In genomic region chr1:98447929-98448328, GRCm38 (mm10) we compare ENCODE assay signal across 47 mouse cellular contexts. TPM values are rescaled to one million over a fixed set of nuclear protein-coding genes. Genes with fewer than 3 reads are reported as not detected.
"Had no signal": no experiment of that assay in that cellular context is flagged by ENCODE, and none has a peak within 500 bp of the region (broad histone marks: within the 10 kb centered on the region; RNA-seq: fewer than 3 reads in every experiment).

No protein-coding gene starts in this region.

- H3K9me3 ChIP-seq: limb, embryonic 10.5 days; limb, embryonic 12.5 days; limb, embryonic 13.5 days; limb, embryonic 15.5 days; liver, embryonic 15.5 days; lung, embryonic 15.5 days; midbrain, embryonic 10.5 days; midbrain, embryonic 12.5 days; midbrain, embryonic 13.5 days; midbrain, embryonic 15.5 days; neural tube, embryonic 12.5 days had no signal

- H3K4me1 ChIP-seq: limb, embryonic 10.5 days; limb, embryonic 12.5 days; limb, embryonic 13.5 days; limb, embryonic 15.5 days; liver, embryonic 12.5 days; liver, embryonic 13.5 days; liver, embryonic 15.5 days; lung, embryonic 15.5 days; megakaryocyte, embryonic 14.5 days; midbrain, embryonic 10.5 days; midbrain, embryonic 12.5 days; midbrain, embryonic 13.5 days; midbrain, embryonic 15.5 days; neural tube, embryonic 12.5 days had no signal

- H3K27me3 ChIP-seq: limb, embryonic 12.5 days; limb, embryonic 13.5 days; limb, embryonic 15.5 days; liver, embryonic 12.5 days; liver, embryonic 13.5 days; liver, embryonic 15.5 days; lung, embryonic 15.5 days; megakaryocyte, embryonic 14.5 days; midbrain, embryonic 12.5 days; midbrain, embryonic 13.5 days; midbrain, embryonic 15.5 days; neural tube, embryonic 12.5 days had no signal

- H3K27ac ChIP-seq: limb, embryonic 10.5 days; limb, embryonic 12.5 days; limb, embryonic 13.5 days; limb, embryonic 15.5 days; liver, embryonic 12.5 days; liver, embryonic 13.5 days; liver, embryonic 14.5 days; liver, embryonic 15.5 days; lung, embryonic 15.5 days; macrophage; midbrain, embryonic 10.5 days; midbrain, embryonic 12.5 days; midbrain, embryonic 13.5 days; midbrain, embryonic 15.5 days; neural tube, embryonic 12.5 days had no signal

- DNase-seq: left cerebral cortex, postnatal 4 days; liver; liver, embryonic 13.5 days; liver, postnatal 0 days; lung, adult 18-20 months; lung, adult 2 months; lung, embryonic 14.5 days; lung, postnatal 10 days; lung, postnatal 14 days; lung, postnatal 36 days; lung, postnatal 4 days; midbrain, embryonic 14.5 days had no signal

- H3K36me3 ChIP-seq: limb, embryonic 10.5 days; limb, embryonic 12.5 days; limb, embryonic 13.5 days; limb, embryonic 15.5 days; liver, embryonic 12.5 days; liver, embryonic 13.5 days; liver, embryonic 15.5 days; lung, embryonic 15.5 days; midbrain, embryonic 10.5 days; midbrain, embryonic 12.5 days; midbrain, embryonic 13.5 days; midbrain, embryonic 15.5 days; neural tube, embryonic 12.5 days had no signal

- H3K4me3 ChIP-seq: limb, embryonic 10.5 days; limb, embryonic 12.5 days; limb, embryonic 13.5 days; limb, embryonic 15.5 days; liver, embryonic 12.5 days; liver, embryonic 13.5 days; liver, embryonic 15.5 days; lung, embryonic 15.5 days; megakaryocyte, embryonic 14.5 days; midbrain, embryonic 10.5 days; midbrain, embryonic 12.5 days; midbrain, embryonic 13.5 days; midbrain, embryonic 15.5 days; myocyte; neural tube, embryonic 12.5 days had no signal

- ATAC-seq: liver, embryonic 12.5 days; liver, postnatal 0 days; lung, postnatal 0 days; midbrain, embryonic 13.5 days; midbrain, embryonic 15.5 days; midbrain, embryonic 16.5 days had no signal

RNA-seq across cellular contexts. Expression of gene Slco6d1, which starts 27.0 kb away (rescaled TPM):
- total RNA-seq: left cerebral cortex, postnatal 10 days; left cerebral cortex, postnatal 14 days; left cerebral cortex, postnatal 25 days; left cerebral cortex, postnatal 36 days; left cerebral cortex, postnatal 4 days; liver, adult 2 months; megakaryocyte progenitor cell, adult 5-6 weeks; megakaryocyte, adult 5-6 weeks; megakaryocyte-erythroid progenitor cell, adult 5-6 weeks; midbrain, postnatal 0 days; monocyte, adult 5-6 weeks had no signal
- polyA plus RNA-seq: limb, embryonic 10.5 days; limb, embryonic 11.5 days; limb, embryonic 12.5 days; limb, embryonic 13.5 days; limb, embryonic 14.5 days; limb, embryonic 15.5 days; liver, adult 2 months; liver, embryonic 11.5 days; liver, embryonic 12.5 days; liver, embryonic 13.5 days; liver, embryonic 14.5 days; liver, embryonic 15.5 days; liver, embryonic 16.5 days; liver, postnatal 0 days; lung, adult 2 months; lung, embryonic 14.5 days; lung, embryonic 15.5 days; lung, embryonic 16.5 days; lung, postnatal 0 days; macrophage; midbrain, embryonic 10.5 days; midbrain, embryonic 11.5 days; midbrain, embryonic 12.5 days; midbrain, embryonic 13.5 days; midbrain, embryonic 14.5 days; midbrain, embryonic 15.5 days; midbrain, embryonic 16.5 days; midbrain, postnatal 0 days; myocyte; neural tube, embryonic 11.5 days; neural tube, embryonic 12.5 days had no signal
